Mouse (Mus musculus): Measurements from ENCODE around the gene Usp17ld. TPM values are rescaled to one million over a fixed set of nuclear protein-coding genes. Genes with fewer than 3 reads are reported as not detected.

Usp17ld gene
- total RNA-seq (2023) = not detected

GRCm38 (mm10) chr7:103252405-103252804 lies at the start of gene Usp17ld:
TSS of gene Usp17ld (minus strand) at chr7:103252505.

GRCm38 (mm10) chr7:103216696-103217095 lies 35.6 kb downstream of the Usp17ld start, which contains the start of gene Olfr594:
TSS of gene Olfr594 (plus strand) at chr7:103216996.

DNA sequence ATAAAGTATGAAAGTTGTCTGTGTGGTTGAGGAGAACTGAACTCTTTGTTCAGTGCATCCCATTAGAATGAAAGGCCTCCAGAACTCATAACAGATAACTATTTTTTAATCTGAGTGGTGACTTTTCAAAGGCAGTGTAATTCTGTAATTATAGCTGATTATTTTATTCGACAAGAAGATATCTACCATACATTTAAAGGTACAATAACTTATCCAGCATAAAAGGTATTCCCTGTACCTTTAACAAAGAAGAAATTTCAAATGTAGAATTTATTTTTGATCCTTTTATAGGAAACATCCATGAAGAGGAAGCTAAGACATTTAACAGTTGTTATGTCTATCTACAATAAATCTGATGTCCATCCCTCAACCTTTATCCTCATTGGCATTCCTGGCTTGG lies 40.7 kb downstream of the Usp17ld start, which contains the start of gene Olfr593:
Olfr593 (plus strand) TSS at position 301 of the 400 bp plus-strand sequence.

Other genes starting within 250 kb of the Usp17ld start
- gene Olfr582, start 214.5 kb downstream of the Usp17ld start, total RNA-seq (2023) = not detected
- gene Olfr583, start 201.2 kb downstream of the Usp17ld start, total RNA-seq (2023) = not detected
- gene Olfr584, start 170.6 kb downstream of the Usp17ld start, total RNA-seq (2023) = not detected
- gene Olfr585, start 154.8 kb downstream of the Usp17ld start, total RNA-seq (2023) = not detected
- not detected for gene Olfr586, start 126.9 kb downstream of the Usp17ld start, total RNA-seq (2023)
- gene Olfr588-ps1, start 111.6 kb downstream of the Usp17ld start, total RNA-seq (2023) = not detected
- gene Olfr589, start 96.1 kb downstream of the Usp17ld start, total RNA-seq (2023) = not detected
- not detected for gene Olfr591, start 74.2 kb downstream of the Usp17ld start, total RNA-seq (2023)
- gene Olfr592, start 67.7 kb downstream of the Usp17ld start, total RNA-seq (2023) = not detected
- gene Olfr593, start 40.6 kb downstream of the Usp17ld start, total RNA-seq (2023) = not detected
- not detected for gene Olfr594, start 35.5 kb downstream of the Usp17ld start, total RNA-seq (2023)
- gene Olfr596, start 53.1 kb upstream of the Usp17ld start, total RNA-seq (2023) = not detected
- not detected for gene Olfr597, start 63.8 kb upstream of the Usp17ld start, total RNA-seq (2023)
- not detected for gene Olfr598, start 71.1 kb upstream of the Usp17ld start, total RNA-seq (2023)
- not detected for gene Olfr599, start 83.4 kb upstream of the Usp17ld start, total RNA-seq (2023)
- not detected for gene Olfr600, start 97.2 kb upstream of the Usp17ld start, total RNA-seq (2023)
- not detected for gene Olfr601, start 110.2 kb upstream of the Usp17ld start, total RNA-seq (2023)
- not detected for gene Olfr603, start 133.7 kb upstream of the Usp17ld start, total RNA-seq (2023)
- gene Usp17lc, start 162.6 kb upstream of the Usp17ld start, total RNA-seq (2023) = not detected
- gene Olfr605, start 192.9 kb upstream of the Usp17ld start, total RNA-seq (2023) = not detected
- not detected for gene Olfr606, start 196.5 kb upstream of the Usp17ld start, total RNA-seq (2023)
- not detected for gene Olfr607, start 211.6 kb upstream of the Usp17ld start, total RNA-seq (2023)
- not detected for gene Olfr608, start 217.4 kb upstream of the Usp17ld start, total RNA-seq (2023)
- not detected for gene Olfr609, start 245.6 kb upstream of the Usp17ld start, total RNA-seq (2023)